Mouse (Mus musculus): Measurements from ENCODE around the gene Zfp398. TPM values are rescaled to one million over a fixed set of nuclear protein-coding genes. Genes with fewer than 3 reads are reported as not detected.

Gene Zfp398
- polyA plus RNA-seq, 1 experiment from 2014 or later: 5.6 TPM

DNA sequence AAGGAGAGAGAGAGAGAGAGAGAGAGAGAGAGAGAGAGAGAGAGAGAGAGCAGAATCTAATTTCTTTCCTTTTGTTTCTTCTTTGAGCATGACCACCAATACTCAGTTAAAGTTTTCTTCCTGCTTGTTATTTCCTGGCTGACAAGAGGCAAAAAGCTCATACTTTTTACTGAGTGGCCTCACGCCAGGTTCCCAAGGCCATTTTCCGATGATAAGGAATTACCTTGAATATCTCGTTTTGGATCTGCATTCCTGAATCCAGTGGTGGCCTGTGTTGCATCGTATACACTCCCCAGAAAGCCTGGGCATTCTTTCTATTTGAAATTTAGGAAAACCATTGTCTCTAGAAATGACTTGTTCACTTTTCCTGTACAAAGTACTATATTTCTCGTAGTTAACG, 64.0 kb downstream of the Zfp398 start:
- 87% methylated on average over 6 of the region's 6 CpGs for WGBS
- no peak overlapping the region for H3K4me3 ChIP-seq (ENCODE audit: low read depth, low read length)
- no peak overlapping the region for H3K9ac ChIP-seq (ENCODE audit: low read depth, low read length)
- ATAC-seq (replicated peaks; ENCODE audit: low FRiP score) (no peak), DNase-seq (ENCODE audit: low spot score) (no peak)
- H3K4me1 ChIP-seq (replicated peaks; ENCODE audit: control insufficient read depth, insufficient read depth, low read length): no peaks in the 10 kb centered on the region
- peaks cover 17% of the 10 kb centered on the region for H3K36me3 ChIP-seq (ENCODE audit: control insufficient read depth, insufficient read depth, low read length)
- no peak overlapping the region for H3K27ac ChIP-seq (ENCODE audit: low read depth, low read length)
- no peaks in the 10 kb centered on the region for H3K27me3 ChIP-seq (replicated peaks; ENCODE audit: control insufficient read depth, insufficient read depth, low read length)
- H3K4me2 ChIP-seq: no peak overlapping the region
- H3K9me3 ChIP-seq (ENCODE audit: control insufficient read depth, low read length): no peaks in the 10 kb centered on the region

DNA sequence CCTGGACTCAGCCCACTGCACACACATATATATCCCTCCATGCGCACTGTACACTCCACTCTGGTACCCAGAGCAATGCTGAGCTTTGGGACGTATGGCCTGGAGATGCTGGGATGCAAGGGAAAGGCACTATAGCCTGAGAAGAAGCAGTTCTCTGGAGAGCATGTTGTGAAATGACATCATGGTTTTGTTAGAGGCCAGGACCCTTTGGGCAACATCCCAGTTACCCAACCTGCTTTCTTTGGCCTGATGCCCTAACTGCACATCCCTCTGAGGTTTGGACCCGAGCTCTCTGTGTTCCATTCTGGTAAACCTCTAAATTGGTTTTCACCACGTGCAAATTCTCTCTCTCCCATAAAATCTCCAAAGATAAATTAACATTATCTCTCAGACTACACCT, 68.1 kb downstream of the Zfp398 start:
- H3K9me3 ChIP-seq (ENCODE audit: control insufficient read depth, low read length): no peaks in the 10 kb centered on the region
- H3K27ac ChIP-seq (ENCODE audit: low read depth, low read length): no peak overlapping the region
- H3K27me3 ChIP-seq (replicated peaks; ENCODE audit: control insufficient read depth, insufficient read depth, low read length): no peaks in the 10 kb centered on the region
- DNase-seq (ENCODE audit: low spot score) (no peak), ATAC-seq (replicated peaks; ENCODE audit: low FRiP score) (no peak)
- H3K4me2 ChIP-seq: no peak overlapping the region
- H3K9ac ChIP-seq (ENCODE audit: low read depth, low read length): no peak overlapping the region
- H3K4me3 ChIP-seq (ENCODE audit: low read depth, low read length): no peak overlapping the region
- peaks cover 39% of the 10 kb centered on the region for H3K36me3 ChIP-seq (ENCODE audit: control insufficient read depth, insufficient read depth, low read length)
- 82% methylated on average over 4 of the region's 4 CpGs for WGBS
- no peaks in the 10 kb centered on the region for H3K4me1 ChIP-seq (replicated peaks; ENCODE audit: control insufficient read depth, insufficient read depth, low read length)

DNA sequence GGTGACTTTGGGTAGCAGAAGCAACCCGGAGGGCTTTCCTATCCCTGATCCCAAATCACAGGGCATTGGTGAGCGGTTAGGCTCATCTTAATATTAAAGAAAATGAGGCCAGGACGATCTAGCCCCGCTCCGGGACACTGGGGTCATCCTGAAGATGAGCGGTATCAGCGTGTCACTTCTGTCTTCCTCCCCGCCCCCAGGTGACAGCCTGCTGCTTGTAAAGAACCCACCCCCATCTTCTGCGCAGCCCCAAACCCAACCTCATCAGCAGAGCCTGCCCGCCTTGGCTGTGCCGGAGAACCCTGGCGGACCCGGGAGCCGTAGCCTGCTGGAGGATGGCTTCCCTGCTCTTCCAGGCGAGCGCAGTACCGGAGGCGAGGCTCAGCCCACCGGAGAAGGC, 68.9 kb downstream of the Zfp398 start:
- H3K9me3 ChIP-seq (ENCODE audit: control insufficient read depth, low read length): no peaks in the 10 kb centered on the region
- H3K4me3 ChIP-seq (ENCODE audit: low read depth, low read length): no peak overlapping the region
- H3K9ac ChIP-seq (ENCODE audit: low read depth, low read length): no peak overlapping the region
- DNase-seq (ENCODE audit: low spot score) (no peak), ATAC-seq (replicated peaks; ENCODE audit: low FRiP score) (no peak)
- H3K36me3 ChIP-seq (ENCODE audit: control insufficient read depth, insufficient read depth, low read length): peaks cover 36% of the 10 kb centered on the region
- WGBS: 57% methylated on average over 19 of the region's 19 CpGs
- H3K4me1 ChIP-seq (replicated peaks; ENCODE audit: control insufficient read depth, insufficient read depth, low read length): no peaks in the 10 kb centered on the region
- no peak overlapping the region for H3K27ac ChIP-seq (ENCODE audit: low read depth, low read length)
- no peak overlapping the region for H3K4me2 ChIP-seq
- H3K27me3 ChIP-seq (replicated peaks; ENCODE audit: control insufficient read depth, insufficient read depth, low read length): no peaks in the 10 kb centered on the region

DNA sequence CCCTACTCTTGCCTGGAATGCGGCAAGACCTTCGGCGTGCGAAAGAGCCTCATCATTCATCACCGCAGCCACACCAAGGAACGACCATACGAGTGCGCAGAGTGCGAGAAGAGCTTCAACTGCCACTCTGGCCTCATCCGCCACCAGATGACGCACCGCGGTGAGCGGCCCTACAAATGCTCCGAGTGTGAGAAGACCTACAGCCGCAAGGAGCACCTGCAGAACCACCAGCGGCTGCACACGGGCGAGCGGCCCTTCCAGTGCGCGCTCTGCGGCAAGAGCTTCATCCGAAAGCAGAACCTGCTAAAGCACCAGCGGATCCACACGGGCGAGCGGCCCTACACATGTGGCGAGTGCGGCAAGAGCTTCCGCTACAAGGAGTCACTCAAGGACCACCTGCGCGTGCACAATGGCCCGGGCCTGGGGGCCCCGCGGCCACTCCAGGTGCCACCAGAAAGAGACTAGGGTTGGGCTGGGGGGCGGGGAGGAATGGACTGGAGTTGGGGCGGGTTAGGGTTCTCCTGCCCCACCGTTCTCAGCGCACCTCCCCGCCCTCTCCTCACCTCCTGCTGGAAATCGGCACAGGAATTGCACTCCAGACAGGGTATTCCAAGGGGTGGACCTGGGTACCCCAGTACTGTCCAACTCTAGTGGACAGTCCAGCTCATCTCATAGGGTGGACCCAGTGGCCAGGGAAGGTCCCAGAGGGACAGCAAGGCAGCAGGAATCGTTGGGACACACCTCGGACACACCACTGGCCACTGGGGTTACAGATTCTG, 69.6 kb downstream of the Zfp398 start:
- no peak overlapping the region for H3K9ac ChIP-seq (ENCODE audit: low read depth, low read length)
- WGBS: 75% methylated on average over 44 of the region's 44 CpGs
- DNase-seq (ENCODE audit: low spot score) (no peak), ATAC-seq (replicated peaks; ENCODE audit: low FRiP score) (no peak)
- peaks cover 36% of the 10 kb centered on the region for H3K36me3 ChIP-seq (ENCODE audit: control insufficient read depth, insufficient read depth, low read length)
- no peak overlapping the region for H3K4me2 ChIP-seq
- no peaks in the 10 kb centered on the region for H3K4me1 ChIP-seq (replicated peaks; ENCODE audit: control insufficient read depth, insufficient read depth, low read length)
- no peak overlapping the region for H3K4me3 ChIP-seq (ENCODE audit: low read depth, low read length)
- no peaks in the 10 kb centered on the region for H3K27me3 ChIP-seq (replicated peaks; ENCODE audit: control insufficient read depth, insufficient read depth, low read length)
- H3K9me3 ChIP-seq (ENCODE audit: control insufficient read depth, low read length): no peaks in the 10 kb centered on the region
- no peak overlapping the region for H3K27ac ChIP-seq (ENCODE audit: low read depth, low read length)

DNA sequence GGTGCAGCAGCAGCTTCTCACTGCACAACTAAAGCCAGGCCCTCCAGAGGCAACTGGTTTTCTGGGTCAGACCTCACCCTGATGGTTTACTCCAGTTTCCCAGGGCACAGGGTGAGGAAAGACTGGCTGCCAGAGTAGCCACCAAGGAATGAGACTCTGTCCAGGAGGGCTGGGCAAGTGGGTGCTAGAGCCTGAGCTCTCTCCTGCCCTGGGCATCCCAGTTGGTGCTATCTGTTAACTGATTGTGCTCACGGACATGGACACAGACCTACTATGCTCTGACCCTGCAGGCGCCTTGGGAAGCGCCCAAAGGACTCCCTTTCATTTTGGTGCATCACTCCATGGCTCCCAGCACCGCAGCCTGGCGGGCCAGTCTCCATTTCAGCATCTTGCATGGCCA, 70.9 kb downstream of the Zfp398 start:
- 86% methylated on average over 5 of the region's 5 CpGs for WGBS
- no peak for DNase-seq (ENCODE audit: low spot score)
- H3K36me3 ChIP-seq (ENCODE audit: control insufficient read depth, insufficient read depth, low read length): peaks cover 34% of the 10 kb centered on the region

DNA sequence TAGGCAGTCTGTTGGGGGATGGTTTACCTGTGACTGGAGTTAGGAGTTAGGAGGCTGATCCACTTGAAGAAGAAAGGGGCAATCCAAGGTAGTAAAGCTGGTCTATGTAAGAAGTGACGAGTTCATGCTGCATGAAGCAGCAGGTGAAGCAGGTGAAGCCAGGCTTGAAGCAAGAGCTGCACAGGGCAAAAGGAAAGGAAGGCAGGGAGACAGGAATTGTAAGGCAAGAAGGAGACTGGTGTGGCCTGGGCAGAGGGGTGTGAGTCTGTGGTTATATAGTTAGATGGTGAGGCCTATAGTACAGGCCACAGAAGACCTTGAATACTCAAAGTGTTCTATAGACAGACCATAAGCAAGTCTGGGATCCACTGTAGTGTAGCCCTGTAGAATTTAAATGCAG, 73.5 kb downstream of the Zfp398 start:
- ATAC-seq (replicated peaks; ENCODE audit: low FRiP score) (no peak), DNase-seq (ENCODE audit: low spot score) (no peak)
- Histone ChIP-seq H3K9ac (ENCODE audit: low read depth, low read length) (no peak overlapping the region), H3K27me3 (replicated peaks; ENCODE audit: control insufficient read depth, insufficient read depth, low read length) (no peaks in the 10 kb centered on the region), H3K4me2 (no peak overlapping the region), H3K4me1 (replicated peaks; ENCODE audit: control insufficient read depth, insufficient read depth, low read length) (no peaks in the 10 kb centered on the region), H3K4me3 (ENCODE audit: low read depth, low read length) (no peak overlapping the region), H3K27ac (ENCODE audit: low read depth, low read length) (no peak overlapping the region), H3K9me3 (ENCODE audit: control insufficient read depth, low read length) (no peaks in the 10 kb centered on the region), H3K36me3 (ENCODE audit: control insufficient read depth, insufficient read depth, low read length) (peaks cover 27% of the 10 kb centered on the region)
- 79% methylated on average over 1 of the region's 1 CpGs for WGBS

More for the DNA sequence above, 70.9 kb downstream of the Zfp398 start:
- ATAC-seq (replicated peaks; ENCODE audit: low FRiP score): no peak
- Histone ChIP-seq H3K9ac (ENCODE audit: low read depth, low read length) (no peak overlapping the region), H3K9me3 (ENCODE audit: control insufficient read depth, low read length) (no peaks in the 10 kb centered on the region), H3K27ac (ENCODE audit: low read depth, low read length) (no peak overlapping the region), H3K27me3 (replicated peaks; ENCODE audit: control insufficient read depth, insufficient read depth, low read length) (no peaks in the 10 kb centered on the region), H3K4me1 (replicated peaks; ENCODE audit: control insufficient read depth, insufficient read depth, low read length) (no peaks in the 10 kb centered on the region), H3K4me3 (ENCODE audit: low read depth, low read length) (no peak overlapping the region), H3K4me2 (no peak overlapping the region)

DNA sequence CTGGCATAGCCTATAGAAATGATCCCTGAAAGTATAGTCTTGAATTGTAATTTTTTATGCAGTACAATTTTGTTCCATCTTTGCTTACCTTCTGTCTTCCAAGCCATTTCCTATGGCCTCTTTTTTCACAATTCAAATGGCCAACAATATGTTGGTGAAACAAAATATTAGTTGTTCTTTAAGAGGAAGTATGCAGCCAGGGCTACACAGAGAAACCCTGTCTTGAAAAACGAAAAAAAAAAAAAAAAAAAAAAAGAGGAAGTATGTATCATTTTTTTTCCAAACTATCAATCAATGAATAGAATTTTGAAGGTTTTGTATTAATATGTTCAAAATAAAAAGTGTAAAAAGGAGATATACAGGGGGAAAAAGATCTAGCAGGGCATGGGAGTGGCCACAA, 76.2 kb downstream of the Zfp398 start:
- Histone ChIP-seq H3K27ac (ENCODE audit: low read depth, low read length) (no peak overlapping the region), H3K36me3 (ENCODE audit: control insufficient read depth, insufficient read depth, low read length) (peaks cover 2% of the 10 kb centered on the region), H3K4me2 (no peak overlapping the region), H3K9ac (ENCODE audit: low read depth, low read length) (no peak overlapping the region), H3K27me3 (replicated peaks; ENCODE audit: control insufficient read depth, insufficient read depth, low read length) (no peaks in the 10 kb centered on the region), H3K9me3 (ENCODE audit: control insufficient read depth, low read length) (no peaks in the 10 kb centered on the region), H3K4me3 (ENCODE audit: low read depth, low read length) (no peak overlapping the region), H3K4me1 (replicated peaks; ENCODE audit: control insufficient read depth, insufficient read depth, low read length) (no peaks in the 10 kb centered on the region)
- ATAC-seq (replicated peaks; ENCODE audit: low FRiP score): no peak
- DNase-seq (ENCODE audit: low spot score): no peak
- WGBS: 12% methylated on average over 1 of the region's 1 CpGs

DNA sequence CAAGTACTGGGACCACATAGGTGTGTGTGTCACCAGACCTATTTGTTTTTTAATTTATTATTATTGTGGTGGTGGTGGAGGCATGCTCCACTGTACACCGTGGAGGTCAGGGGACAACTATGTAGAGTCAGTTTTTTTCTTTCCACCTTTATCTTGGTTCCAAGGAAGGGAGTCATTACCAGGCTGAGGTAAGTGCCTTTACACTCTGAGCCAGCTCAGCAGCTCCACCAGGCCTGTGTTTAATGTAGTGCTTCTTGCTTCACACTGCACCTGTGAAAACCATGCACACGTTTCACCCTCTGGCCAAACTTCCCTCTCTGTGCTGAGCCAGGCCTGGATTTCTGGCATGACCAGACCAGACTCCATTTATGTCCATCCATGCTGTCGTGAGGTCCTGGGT, 77.5 kb downstream of the Zfp398 start:
- Histone ChIP-seq H3K9me3 (ENCODE audit: control insufficient read depth, low read length) (no peaks in the 10 kb centered on the region), H3K9ac (ENCODE audit: low read depth, low read length) (no peak overlapping the region), H3K27me3 (replicated peaks; ENCODE audit: control insufficient read depth, insufficient read depth, low read length) (no peaks in the 10 kb centered on the region), H3K4me1 (replicated peaks; ENCODE audit: control insufficient read depth, insufficient read depth, low read length) (no peaks in the 10 kb centered on the region; the same call in none of the 2 replicates), H3K36me3 (ENCODE audit: control insufficient read depth, insufficient read depth, low read length) (no peaks in the 10 kb centered on the region), H3K27ac (ENCODE audit: low read depth, low read length) (no peak overlapping the region), H3K4me2 (no peak overlapping the region), H3K4me3 (ENCODE audit: low read depth, low read length) (no peak overlapping the region)
- DNase-seq (ENCODE audit: low spot score): no peak
- 58% methylated on average over 3 of the region's 3 CpGs for WGBS
- ATAC-seq (replicated peaks; ENCODE audit: low FRiP score): no peak

DNA sequence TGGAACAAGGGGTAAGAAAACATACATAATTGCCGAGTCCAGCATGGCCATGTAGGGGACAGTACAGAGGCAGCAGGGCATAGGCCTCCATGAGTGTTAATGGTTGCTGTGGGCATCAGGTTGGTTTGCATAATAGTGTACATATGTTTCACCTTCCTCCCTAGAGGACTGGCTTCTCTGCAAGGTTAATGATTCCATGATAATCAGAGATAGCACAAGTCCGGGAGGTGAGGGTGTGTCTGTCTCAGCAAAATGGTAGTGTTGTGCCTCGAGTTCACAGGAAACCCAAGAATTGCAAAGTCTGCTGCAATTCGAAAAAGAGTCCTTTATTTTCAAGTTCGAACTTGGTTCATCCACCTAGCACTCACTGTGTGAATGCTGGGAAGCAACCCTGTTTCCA, 81.6 kb downstream of the Zfp398 start:
- 75% methylated on average over 5 of the region's 5 CpGs for WGBS
- no peaks in the 10 kb centered on the region for H3K9me3 ChIP-seq (ENCODE audit: control insufficient read depth, low read length)
- no peaks in the 10 kb centered on the region for H3K36me3 ChIP-seq (ENCODE audit: control insufficient read depth, insufficient read depth, low read length)
- no peak overlapping the region for H3K9ac ChIP-seq (ENCODE audit: low read depth, low read length)
- no peak overlapping the region for H3K4me3 ChIP-seq (ENCODE audit: low read depth, low read length)
- H3K27ac ChIP-seq (ENCODE audit: low read depth, low read length): no peak overlapping the region
- DNase-seq (ENCODE audit: low spot score): no peak
- no peak overlapping the region for H3K4me2 ChIP-seq
- no peaks in the 10 kb centered on the region for H3K27me3 ChIP-seq (replicated peaks; ENCODE audit: control insufficient read depth, insufficient read depth, low read length)
- peaks cover 16% of the 10 kb centered on the region for H3K4me1 ChIP-seq (replicated peaks; ENCODE audit: control insufficient read depth, insufficient read depth, low read length)
- no peak for ATAC-seq (replicated peaks; ENCODE audit: low FRiP score)
